18 mouse cellular contexts compared by ENCODE assay signal in genomic region chr3:106573191-106573590, GRCm38 (mm10).
"Had no signal": no experiment of that assay in that cellular context is flagged by ENCODE, and none has a peak within 500 bp of the region (broad histone marks: within the 10 kb centered on the region; RNA-seq: fewer than 3 reads in every experiment).

No protein-coding gene starts in this region.

- H3K4me2 ChIP-seq: limb, embryonic 12.5 days; limb, embryonic 15.5 days; liver, embryonic 11.5 days; liver, embryonic 15.5 days; lung, embryonic 15.5 days; midbrain, embryonic 15.5 days had no signal

- H3K27me3 ChIP-seq: limb, embryonic 12.5 days; limb, embryonic 15.5 days; liver, embryonic 15.5 days; lung, embryonic 15.5 days; megakaryocyte, embryonic 14.5 days; midbrain, embryonic 15.5 days had no signal

- H3K4me3 ChIP-seq: layer of hippocampus, adult 2 months; limb, embryonic 12.5 days; limb, embryonic 15.5 days; liver, embryonic 15.5 days; lung, embryonic 15.5 days; megakaryocyte, embryonic 14.5 days; midbrain, embryonic 10.5 days; midbrain, embryonic 15.5 days had no signal

- H3K9ac ChIP-seq: limb, embryonic 12.5 days; limb, embryonic 15.5 days; liver, embryonic 15.5 days; lung, embryonic 15.5 days; midbrain, embryonic 15.5 days had no signal

- DNase-seq: kidney, adult 2 months; kidney, postnatal 25 days; layer of hippocampus, adult 9-11 months; lung, adult 18-20 months; lung, postnatal 10 days; lung, postnatal 36 days; thymus, adult 18-20 months; thymus, postnatal 36 days had no signal

- H3K27ac ChIP-seq: kidney, postnatal 0 days; layer of hippocampus, adult 2 months; limb, embryonic 12.5 days; limb, embryonic 15.5 days; liver, embryonic 15.5 days; lung, embryonic 15.5 days; midbrain, embryonic 10.5 days; midbrain, embryonic 15.5 days had no signal

- ATAC-seq: midbrain, embryonic 15.5 days had no signal

- H3K36me3 ChIP-seq: limb, embryonic 15.5 days; liver, embryonic 15.5 days had no signal

- H3K4me1 ChIP-seq: limb, embryonic 12.5 days; limb, embryonic 15.5 days; liver, embryonic 15.5 days; lung, embryonic 15.5 days; midbrain, embryonic 10.5 days; midbrain, embryonic 15.5 days had no signal

- H3K9me3 ChIP-seq: limb, embryonic 12.5 days; limb, embryonic 15.5 days; liver, embryonic 15.5 days; lung, embryonic 15.5 days; megakaryocyte, embryonic 14.5 days; midbrain, embryonic 10.5 days; midbrain, embryonic 15.5 days had no signal
